Mouse (Mus musculus) lung, adult 2 months (tissue): ENCODE results near the gene Smarcad1. TPM values are rescaled to one million over a fixed set of nuclear protein-coding genes. Genes with fewer than 3 reads are reported as not detected.

Source experiments
- DNase-seq: peaks from one replicate; pipeline ENCODE4 v3.0.0; 2022
- H3K4me1 ChIP-seq: fragments of 200-500 bp; 2 replicates; pipeline ENCODE4 v1.6.1; 2011; ENCODE audit warnings: low read length; ENCODE audit not compliant: control insufficient read depth, insufficient read depth
- H3K4me3 ChIP-seq: fragments of 200-500 bp; replicated peaks from 2 replicates; pipeline ENCODE3; 2011; ENCODE audit warnings: low read depth, mild to moderate bottlenecking, control low read depth, low read length; ENCODE audit errors: extremely low read depth
- CTCF ChIP-seq: fragments of 200-500 bp; IDR thresholded peaks from 2 replicates; pipeline ENCODE4 v1.5.1; 2011; ENCODE audit warnings: mild to moderate bottlenecking, low read length, control low read depth; ENCODE audit not compliant: insufficient read depth
- POLR2A ChIP-seq: fragments of 200-500 bp; IDR thresholded peaks from 2 replicates; pipeline ENCODE4 v1.6.1; 2011; ENCODE audit warnings: low read depth, mild to moderate bottlenecking, control low read depth, low read length, borderline replicate concordance; ENCODE audit errors: extremely low read depth
- WGBS: fragments of 180-500 bp; shearing (Covaris S2); methylation state at CpG from one replicate; pipeline ENCODE4 v1.1.7; 2018; 5-methylcytosine and 5-hydroxymethylcytosine counted together
- polyA plus RNA-seq: library from polyadenylated mRNA; depleted of rRNA; stranded (reverse); fragments of >200 nt; gene quantifications from 2 replicates; pipeline ENCODE4 v1.2.3, GENCODE M21; 2012; rRNA removed

Smarcad1 gene
- polyA plus RNA-seq, 1 experiment, result 14.5 TPM

GRCm38 (mm10) chr6:65142316-65142715, 99.9 kb downstream of the Smarcad1 start:
- DNase-seq, result no peak
- H3K4me3 ChIP-seq, result no peak overlapping the region
- TF ChIP-seq CTCF, result no peak
- no peak for TF ChIP-seq POLR2A
- 82% methylated on average over 1 of the region's 1 CpGs for WGBS
- peaks cover 3% of the 10 kb centered on the region; the same call in 1 of the 2 replicates for H3K4me1 ChIP-seq

GRCm38 (mm10) chr6:65144621-65145205, 102.3 kb downstream of the Smarcad1 start, which contains the start of gene Hpgds:
Gene Hpgds (minus strand): TSS chr6:65144908.
- DNase-seq, result peak; percentile 10
- Histone ChIP-seq H3K4me3 (peak within 1 kb of the TSS; percentile 29), H3K4me1 (peaks cover 3% of the 10 kb centered on the region; the same call in 1 of the 2 replicates)
- 23% methylated on average over 16 of the region's 16 CpGs for WGBS
- TF ChIP-seq POLR2A, result no peak
- TF ChIP-seq CTCF, result no peak

- H3K4me1 ChIP-seq, result peaks cover 3% of the 10 kb centered on the region; the same call in 1 of the 2 replicates
- no peak for DNase-seq
- 76% methylated on average over 4 of the region's 4 CpGs for WGBS
- TF ChIP-seq CTCF, result no peak
- TF ChIP-seq POLR2A, result no peak
- H3K4me3 ChIP-seq, result no peak overlapping the region
These were observed 104.0 kb downstream of the Smarcad1 start for GRCm38 (mm10) chr6:65146363-65146762.

GRCm38 (mm10) chr6:65150703-65151102, 108.3 kb downstream of the Smarcad1 start:
- no peak for DNase-seq
- no peaks in the 10 kb centered on the region for H3K4me1 ChIP-seq
- no peak overlapping the region for H3K4me3 ChIP-seq
- 19% methylated on average over 22 of the region's 22 CpGs for WGBS
- TF ChIP-seq POLR2A (no peak), CTCF (no peak)

GRCm38 (mm10) chr6:65153570-65153969, 111.2 kb downstream of the Smarcad1 start:
- Histone ChIP-seq H3K4me1 (no peaks in the 10 kb centered on the region), H3K4me3 (no peak overlapping the region)
- WGBS, result 58% methylated on average over 3 of the region's 3 CpGs
- DNase-seq, result no peak
- TF ChIP-seq POLR2A, result no peak
- no peak for TF ChIP-seq CTCF

GRCm38 (mm10) chr6:65157042-65157441, 114.7 kb downstream of the Smarcad1 start:
- 91% methylated on average over 4 of the region's 4 CpGs for WGBS
- Histone ChIP-seq H3K4me3 (no peak overlapping the region), H3K4me1 (no peaks in the 10 kb centered on the region)
- TF ChIP-seq CTCF, result no peak
- no peak for TF ChIP-seq POLR2A
- DNase-seq, result no peak

GRCm38 (mm10) chr6:65159381-65159942, 117.1 kb downstream of the Smarcad1 start:
- H3K4me1 ChIP-seq, result no peaks in the 10 kb centered on the region
- H3K4me3 ChIP-seq, result no peak overlapping the region
- TF ChIP-seq POLR2A (no peak), CTCF (no peak)
- 61% methylated on average over 4 of the region's 4 CpGs for WGBS
- no peak for DNase-seq

GRCm38 (mm10) chr6:65164137-65164536, 121.8 kb downstream of the Smarcad1 start:
- TF ChIP-seq POLR2A, result no peak
- Histone ChIP-seq H3K4me1 (no peaks in the 10 kb centered on the region), H3K4me3 (no peak overlapping the region)
- DNase-seq, result no peak
- WGBS, result 39% methylated on average over 6 of the region's 6 CpGs

GRCm38 (mm10) chr6:65164977-65165376, 122.6 kb downstream of the Smarcad1 start:
- Histone ChIP-seq H3K4me3 (no peak overlapping the region), H3K4me1 (no peaks in the 10 kb centered on the region)
- 34% methylated on average over 5 of the region's 5 CpGs for WGBS
- no peak for DNase-seq
- no peak for TF ChIP-seq CTCF
- TF ChIP-seq POLR2A, result no peak

Other genes starting within 250 kb of the Smarcad1 start
- gene Hpgds, start 102.3 kb downstream of the Smarcad1 start, polyA plus RNA-seq, result 0.17 and 0.57 TPM in 2 replicates